Mouse (Mus musculus): Measurements from ENCODE around the gene Brd9.

The Brd9 gene

GRCm38 (mm10) chr13:73937321-73938176, at the start of gene Brd9, which contains the start of gene Trip13:
Brd9 (plus strand) TSS chr13:73937811.
Trip13 (minus strand) TSS chr13:73937784.
- DNase-seq (ENCODE audit: low spot score), result peak; percentile 94

GRCm38 (mm10) chr13:73892493-73893178, 45.0 kb upstream of the Brd9 start:
- no peak for DNase-seq (ENCODE audit: low spot score)

GRCm38 (mm10) chr13:73897561-73897960, 40.0 kb upstream of the Brd9 start:
- no peak for DNase-seq (ENCODE audit: low spot score)

DNA sequence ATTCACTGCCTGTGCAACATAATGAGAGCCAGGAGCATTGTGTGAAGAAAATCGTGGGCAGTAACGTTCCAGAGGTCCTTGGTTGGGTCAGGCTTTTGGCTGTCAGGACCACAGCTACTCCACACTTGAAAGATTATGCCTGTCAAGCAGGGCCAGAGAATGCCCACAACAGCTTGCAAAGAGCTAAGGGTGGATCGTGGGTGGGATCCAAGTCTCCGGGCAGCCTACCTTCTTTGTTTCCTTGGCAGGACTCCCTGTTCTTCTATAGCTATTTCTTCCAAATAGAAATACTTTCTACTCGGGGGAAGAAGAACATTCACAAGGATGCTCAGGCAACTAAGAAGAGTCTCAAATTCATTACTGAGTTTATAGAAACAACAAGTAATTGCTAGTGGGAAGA, 30.5 kb upstream of the Brd9 start:
- no peak for DNase-seq (ENCODE audit: low spot score)

DNA sequence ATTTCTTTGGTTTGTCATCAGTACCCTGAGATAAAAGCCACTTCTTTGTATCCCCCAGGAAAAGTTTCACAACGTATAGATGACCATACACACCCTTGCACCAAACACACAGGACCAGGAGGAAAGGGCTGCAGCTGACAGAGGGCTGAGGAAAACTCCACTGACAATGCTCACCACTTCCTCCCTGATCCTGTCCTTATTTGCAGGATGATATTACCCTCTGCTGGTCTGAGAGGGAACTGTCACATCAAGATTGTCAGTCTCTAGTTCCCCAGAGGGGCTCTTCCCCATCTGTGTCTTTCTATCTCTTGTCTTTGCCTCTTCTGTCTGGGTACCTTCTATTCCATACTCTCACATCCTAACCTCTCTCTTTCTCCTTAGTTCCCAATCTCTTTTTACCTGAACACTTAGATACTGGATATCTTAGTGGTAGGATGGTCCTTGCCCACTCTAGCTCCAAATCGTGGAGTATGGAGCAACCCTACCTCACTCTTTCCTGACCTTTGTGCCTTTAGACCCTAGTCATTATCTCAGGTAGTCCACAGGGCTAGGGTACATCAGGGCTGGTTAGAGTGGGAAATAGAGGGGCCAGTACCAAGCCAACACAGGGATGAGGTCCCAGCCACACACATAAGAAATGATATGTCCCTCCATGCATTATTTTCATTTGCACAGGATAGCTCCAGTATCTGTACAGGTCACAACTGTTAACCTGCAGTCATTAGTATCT, 29.8 kb upstream of the Brd9 start:
- DNase-seq (ENCODE audit: low spot score), result no peak

GRCm38 (mm10) chr13:73913066-73913465, 24.5 kb upstream of the Brd9 start:
- no peak for DNase-seq (ENCODE audit: low spot score)

GRCm38 (mm10) chr13:73932201-73932600, 5.4 kb upstream of the Brd9 start:
- peak; percentile 7 for DNase-seq (ENCODE audit: low spot score)

DNA sequence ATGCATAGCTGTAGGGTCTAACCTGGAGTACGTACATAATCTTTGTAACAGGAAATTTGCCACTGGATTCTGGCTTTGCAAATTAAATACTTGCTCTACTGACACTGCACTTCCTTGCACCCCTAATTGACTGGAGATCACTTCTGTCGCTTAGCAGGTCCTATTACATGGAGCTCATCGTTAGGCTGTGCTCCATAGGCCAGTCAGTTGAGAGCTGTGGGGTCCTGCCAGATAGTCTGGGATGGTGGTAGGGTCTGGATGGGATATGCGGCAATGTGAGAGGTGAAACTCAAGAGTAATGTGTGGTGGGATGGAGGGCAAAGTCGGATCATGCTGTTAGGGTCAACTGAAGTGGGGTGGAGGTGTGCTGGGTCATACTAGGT, 682 bp upstream of the Brd9 start:
- DNase-seq (ENCODE audit: low spot score), result no peak

DNA sequence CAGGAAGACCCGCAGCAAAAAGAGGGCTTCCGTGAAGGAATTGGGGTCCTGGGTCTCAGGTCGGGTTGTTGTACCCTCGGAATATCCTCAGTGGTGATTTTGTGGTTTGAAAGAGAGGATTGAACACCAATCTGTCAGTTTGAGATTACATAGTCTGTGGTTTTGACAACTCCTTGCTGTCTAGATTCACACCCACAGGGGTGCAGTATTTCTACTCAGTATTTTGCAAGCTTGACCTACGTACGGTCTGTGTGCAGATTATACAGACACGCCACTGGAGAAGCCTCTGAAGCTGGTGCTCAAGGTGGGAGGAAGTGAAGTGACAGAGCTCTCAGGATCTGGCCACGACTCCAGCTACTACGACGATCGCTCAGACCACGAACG, 558 bp downstream of the Brd9 start:
- no peak for DNase-seq (ENCODE audit: low spot score)

- no peak for DNase-seq (ENCODE audit: low spot score)
These were observed 1.5 kb downstream of the Brd9 start for GRCm38 (mm10) chr13:73939101-73939500.

DNA sequence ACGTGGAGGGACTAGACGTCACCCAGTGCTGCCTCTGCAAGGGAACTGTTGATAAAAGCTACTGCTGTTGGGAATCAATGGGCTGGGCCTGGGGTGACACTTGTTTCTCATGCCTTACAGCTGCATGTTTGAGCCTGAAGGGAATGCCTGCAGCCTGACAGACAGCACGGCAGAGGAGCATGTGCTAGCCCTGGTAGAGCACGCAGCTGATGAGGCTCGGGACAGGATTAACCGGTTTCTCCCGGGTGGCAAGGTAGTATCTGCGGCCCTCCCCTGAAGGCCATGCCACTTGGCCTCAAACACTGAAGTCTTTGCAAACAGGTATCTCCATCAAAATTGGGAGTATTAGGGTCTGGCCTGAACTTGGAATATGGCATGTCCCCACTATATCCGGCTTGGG, 7.0 kb downstream of the Brd9 start:
- no peak for DNase-seq (ENCODE audit: low spot score)

GRCm38 (mm10) chr13:73953551-73954130, 16.0 kb downstream of the Brd9 start:
- no peak for DNase-seq (ENCODE audit: low spot score)

DNA sequence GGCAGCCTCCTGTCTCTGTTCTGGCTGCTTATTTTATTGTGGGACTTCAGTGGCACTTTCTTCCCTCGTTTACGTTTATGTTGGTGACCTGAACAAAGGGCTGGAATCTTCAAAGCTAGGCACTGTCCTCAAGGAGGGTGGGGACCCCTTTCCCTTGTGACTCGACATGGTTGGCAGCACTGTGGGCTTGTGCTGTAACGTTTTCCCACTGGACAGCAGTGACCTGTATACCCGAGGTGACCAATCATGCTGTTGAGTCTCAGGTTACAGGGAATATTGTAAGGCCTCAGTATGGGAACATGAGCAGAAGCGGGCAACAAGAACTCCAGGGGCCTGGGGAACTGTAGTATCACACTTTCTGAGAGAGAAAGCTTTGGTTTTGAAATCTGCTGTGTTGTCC, 17.1 kb downstream of the Brd9 start:
- no peak for DNase-seq (ENCODE audit: low spot score)

DNA sequence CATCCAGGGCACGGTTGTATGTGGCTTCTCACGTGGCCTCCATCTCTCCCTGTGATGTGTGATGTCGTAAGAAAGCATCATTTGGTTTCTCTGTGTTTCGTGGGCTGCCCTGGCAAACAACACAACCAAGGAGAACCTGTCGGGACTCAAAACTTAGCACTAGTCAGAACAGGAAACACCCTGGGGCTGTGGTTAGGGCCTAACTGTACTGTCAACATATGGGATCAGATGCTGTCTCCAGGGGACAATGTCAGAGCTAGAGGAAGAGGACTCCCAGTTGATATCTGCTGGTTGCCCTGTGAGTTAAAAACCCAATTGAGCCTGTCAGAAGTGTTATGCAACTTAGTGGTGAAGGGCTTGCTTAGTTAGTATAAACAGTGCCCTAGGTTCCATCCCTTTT, 17.9 kb downstream of the Brd9 start:
- no peak for DNase-seq (ENCODE audit: low spot score)

- DNase-seq (ENCODE audit: low spot score), result no peak
These were observed 22.6 kb downstream of the Brd9 start for GRCm38 (mm10) chr13:73960117-73960652.

DNA sequence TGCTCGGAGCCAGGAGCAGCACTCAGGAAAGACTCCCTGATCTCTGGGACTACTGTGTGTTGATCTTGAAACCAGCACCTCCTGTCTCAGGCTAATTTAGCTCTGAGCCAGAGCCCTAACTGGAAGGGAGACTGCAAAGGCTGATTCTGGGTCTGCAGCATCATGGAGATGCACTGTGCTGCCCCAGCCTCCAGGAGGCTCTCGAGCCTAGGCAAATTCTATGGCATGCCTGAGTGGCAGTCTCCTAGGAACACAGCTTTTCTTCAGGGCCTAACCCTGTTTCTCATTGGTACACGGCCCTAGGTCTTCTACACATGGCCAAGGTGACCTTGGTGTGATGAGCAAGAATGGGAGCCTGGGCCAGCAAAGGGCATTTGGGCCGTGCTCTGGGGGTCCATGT, 23.6 kb downstream of the Brd9 start:
- no peak for DNase-seq (ENCODE audit: low spot score)

GRCm38 (mm10) chr13:73963551-73963950, 25.9 kb downstream of the Brd9 start, which contains the start of gene Zdhhc11:
Zdhhc11 (plus strand) TSS chr13:73963851.
- no peak for DNase-seq (ENCODE audit: low spot score)

- DNase-seq (ENCODE audit: low spot score), result peak; percentile 51
These were observed 33.2 kb downstream of the Brd9 start for GRCm38 (mm10) chr13:73970545-73971448.

DNA sequence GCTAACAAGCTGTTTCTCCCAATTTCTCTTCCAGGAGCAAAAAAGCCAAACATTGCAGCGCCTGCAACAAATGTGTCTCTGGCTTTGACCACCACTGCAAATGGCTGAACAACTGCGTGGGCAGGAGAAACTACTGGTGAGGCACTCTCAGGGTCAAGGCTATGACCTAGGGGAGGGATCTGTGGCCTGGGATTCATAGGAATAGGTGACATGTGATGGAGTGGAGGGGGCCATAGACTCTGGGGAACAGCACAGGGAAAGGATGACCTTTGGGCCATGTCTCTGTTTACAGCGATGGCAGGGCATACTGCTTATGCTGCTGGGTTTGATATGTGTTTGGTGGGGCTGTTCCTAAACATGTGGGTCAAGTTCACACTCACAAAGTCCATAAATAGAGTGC, 36.9 kb downstream of the Brd9 start:
- no peak for DNase-seq (ENCODE audit: low spot score)

GRCm38 (mm10) chr13:73976935-73977334, 39.3 kb downstream of the Brd9 start:
- no peak for DNase-seq (ENCODE audit: low spot score)

DNA sequence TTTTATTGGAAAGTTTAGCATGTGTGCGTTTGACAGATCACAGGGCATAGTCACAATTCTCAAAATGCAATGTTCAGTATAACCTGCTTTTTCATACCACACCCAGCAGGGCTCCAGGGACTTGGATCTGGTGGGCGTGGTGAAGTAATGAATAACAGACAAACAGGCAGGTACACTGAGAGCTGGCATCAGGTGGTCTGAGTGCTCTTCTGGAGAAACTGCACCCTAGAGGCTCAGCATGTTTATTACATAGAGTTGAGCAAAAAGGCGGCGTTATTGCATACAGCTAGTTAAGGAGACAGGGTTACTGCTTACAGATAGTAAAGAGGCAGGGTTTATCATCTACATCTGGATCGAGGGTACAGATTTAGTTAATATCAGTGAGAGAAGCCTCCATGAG, 52.7 kb downstream of the Brd9 start:
- DNase-seq (ENCODE audit: low spot score), result no peak
